Mouse (Mus musculus) hindbrain, embryonic 16.5 days (tissue): ENCODE results near the gene Larp1. TPM values are rescaled to one million over a fixed set of nuclear protein-coding genes. Genes with fewer than 3 reads are reported as not detected.
A peak's percentile ranks its signal among the peaks of the same experiment; 100 is the strongest.

Source experiments
- ATAC-seq: fragments of 200-750 bp; cut with Nextera tagmentation; 2 replicates; pipeline ENCODE4 v1.8.0; 2017; ENCODE audit warnings: moderate TSS enrichment, moderate library complexity
- H3K27ac ChIP-seq: fragments of 300-500 bp; sonication (generic); 2 replicates; pipeline ENCODE4 v1.5.1; 2014; ENCODE audit warnings: low read depth, mild to moderate bottlenecking, control low read depth, low read length, moderate library complexity
- H3K27me3 ChIP-seq: fragments of 300-500 bp; sonication (generic); replicated peaks from 2 replicates; pipeline ENCODE4 v1.6.1; 2014; ENCODE audit warnings: low read length; ENCODE audit not compliant: control insufficient read depth, insufficient read depth
- H3K36me3 ChIP-seq: fragments of 300-500 bp; sonication (generic); 2 replicates; pipeline ENCODE4 v1.6.1; 2014; ENCODE audit warnings: mild to moderate bottlenecking, low read length, moderate library complexity, mixed read lengths; ENCODE audit not compliant: control insufficient read depth, insufficient read depth
- H3K4me1 ChIP-seq: fragments of 300-500 bp; sonication (generic); 2 replicates; pipeline ENCODE4 v1.6.1; 2014; ENCODE audit warnings: low read depth, low read length; ENCODE audit not compliant: control insufficient read depth, insufficient read depth
- H3K4me2 ChIP-seq: fragments of 300-500 bp; sonication (generic); 2 replicates; pipeline ENCODE4 v1.6.1; 2014; ENCODE audit warnings: mild to moderate bottlenecking, low read length, control low read depth, moderate library complexity
- H3K4me3 ChIP-seq: fragments of 300-500 bp; sonication (generic); 2 replicates; pipeline ENCODE4 v1.5.1; 2014; ENCODE audit warnings: mild to moderate bottlenecking, low read length, control low read depth, moderate library complexity
- H3K9ac ChIP-seq: fragments of 300-500 bp; sonication (generic); 2 replicates; pipeline ENCODE4 v1.6.1; 2014; ENCODE audit warnings: low read depth, mild to moderate bottlenecking, control low read depth, low read length, moderate library complexity
- H3K9me3 ChIP-seq: fragments of 300-500 bp; sonication (generic); 2 replicates; pipeline ENCODE4 v1.6.1; 2014; ENCODE audit warnings: mild to moderate bottlenecking, low read length, moderate library complexity; ENCODE audit not compliant: control insufficient read depth
- WGBS: fragments of 180-500 bp; shearing (Covaris S2); extraction: QIAGEN DNeasy Blood & Tissue Kit; methylation state at CpG from one replicate; pipeline ENCODE4 v1.1.7; 2014; 5-methylcytosine and 5-hydroxymethylcytosine counted together
- polyA plus RNA-seq: library from polyadenylated mRNA; unstranded; fragments of >200 nt; fragmentation: Nextera tagmentation; extraction: Ambion mirVana; gene quantifications from 2 replicates; pipeline ENCODE4 v1.2.1, GENCODE M21; 2015

Larp1 gene
- polyA plus RNA-seq, result 17.3 and 18.0 TPM in 2 replicates

DNA sequence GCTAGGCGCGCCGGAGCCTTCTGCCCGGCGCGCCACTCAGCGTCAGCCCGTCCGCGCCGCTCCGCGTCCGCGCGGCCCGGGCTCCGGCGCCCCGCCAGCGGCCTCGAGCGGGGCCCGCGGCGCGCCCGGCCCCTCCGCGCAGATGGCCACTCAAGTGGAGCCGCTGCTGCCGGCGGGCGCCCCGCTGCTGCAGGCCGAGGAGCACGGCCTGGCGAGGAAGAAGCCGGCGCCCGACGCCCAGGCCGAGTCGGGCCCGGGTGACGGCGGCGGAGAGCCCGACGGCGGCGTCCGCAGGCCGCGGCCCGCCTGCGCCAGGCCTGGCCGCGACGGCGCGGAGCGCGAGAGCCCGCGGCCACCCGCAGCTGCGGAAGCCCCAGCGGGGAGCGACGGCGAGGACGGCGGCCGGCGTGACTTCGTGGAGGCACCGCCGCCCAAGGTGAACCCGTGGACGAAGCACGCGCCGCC lies at the start of gene Larp1:
Larp1 (plus strand) TSS at position 14 of the 465 bp plus-strand sequence.
- peak within 1 kb of the TSS; percentile 91 for H3K27ac ChIP-seq
- H3K27me3 ChIP-seq, result no peaks in the 10 kb centered on the region
- no peaks in the 10 kb centered on the region for H3K36me3 ChIP-seq
- 0% methylated on average over 41 of the region's 84 CpGs for WGBS
- H3K4me3 ChIP-seq, result peak within 1 kb of the TSS; percentile 98
- H3K4me1 ChIP-seq, result peaks cover 25% of the 10 kb centered on the region
- H3K9ac ChIP-seq, result peak within 1 kb of the TSS; percentile 88
- H3K4me2 ChIP-seq, result peak within 1 kb of the TSS; percentile 89
- H3K9me3 ChIP-seq, result no peaks in the 10 kb centered on the region
- ATAC-seq, result no peak

- Histone ChIP-seq H3K9me3 (no peaks in the 10 kb centered on the region), H3K27ac (no peak overlapping the region), H3K4me3 (no peak overlapping the region), H3K4me2 (no peak overlapping the region), H3K36me3 (no peaks in the 10 kb centered on the region), H3K9ac (no peak overlapping the region), H3K4me1 (peaks cover 6% of the 10 kb centered on the region), H3K27me3 (no peaks in the 10 kb centered on the region)
- 78% methylated on average over 2 of the region's 2 CpGs for WGBS
- ATAC-seq, result no peak
Measured at GRCm38 (mm10) chr11:57959924-57960323, 48.9 kb upstream of the Larp1 start.

DNA sequence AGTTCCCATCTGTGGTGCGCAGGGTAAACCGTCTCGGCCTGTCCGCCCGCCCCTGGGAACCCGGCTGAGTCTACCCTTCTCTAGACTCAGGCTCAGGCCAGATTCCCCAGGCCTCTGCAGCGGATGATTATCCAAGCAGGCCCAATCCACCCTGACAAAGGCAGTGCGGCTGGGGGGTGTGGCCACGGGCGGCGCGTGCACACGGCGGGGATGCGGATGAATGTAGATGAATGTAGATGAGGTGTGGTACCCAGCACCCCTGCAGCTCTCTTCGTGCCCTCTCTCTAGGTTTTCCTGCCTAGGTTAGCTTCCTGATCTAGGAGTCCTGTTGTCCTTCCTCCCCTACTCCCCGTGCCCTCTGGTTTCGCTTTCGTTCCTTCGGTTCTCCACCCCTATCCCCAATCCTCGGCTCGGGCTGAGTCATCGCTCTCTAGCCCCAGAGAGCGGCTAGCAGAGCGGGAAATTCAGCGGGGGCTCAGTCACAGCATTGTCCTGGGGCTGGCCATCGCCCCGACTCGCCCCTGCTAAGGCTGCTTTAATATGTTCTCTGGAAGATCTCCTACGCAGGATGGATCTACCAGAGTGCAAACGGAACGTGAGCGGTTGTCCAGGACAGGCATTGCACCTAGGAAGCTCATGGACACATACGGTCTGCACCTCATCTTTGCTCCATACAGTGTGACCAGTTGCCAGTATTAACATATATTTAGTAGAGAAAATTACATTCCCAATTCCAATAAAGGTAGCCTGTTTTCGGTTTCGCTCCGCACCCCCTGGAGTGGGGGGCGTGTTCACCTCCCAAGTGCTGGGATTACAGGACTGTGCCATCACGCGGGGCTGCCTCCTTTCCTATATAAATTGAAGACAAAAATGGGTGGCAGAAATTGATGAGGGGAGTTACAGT lies 46.2 kb upstream of the Larp1 start:
- under 1% methylated on average over 40 of the region's 40 CpGs for WGBS
- peaks cover 6% of the 10 kb centered on the region for H3K4me1 ChIP-seq
- peak overlapping the region; percentile 87 for H3K9ac ChIP-seq
- no peaks in the 10 kb centered on the region for H3K36me3 ChIP-seq
- peak overlapping the region; percentile 89 for H3K4me2 ChIP-seq
- no peaks in the 10 kb centered on the region for H3K27me3 ChIP-seq
- peak; percentile 95 for ATAC-seq
- H3K4me3 ChIP-seq, result peak overlapping the region; percentile 63
- H3K27ac ChIP-seq, result peak overlapping the region; percentile 92
- H3K9me3 ChIP-seq, result no peaks in the 10 kb centered on the region

- no peaks in the 10 kb centered on the region for H3K9me3 ChIP-seq
- H3K36me3 ChIP-seq, result no peaks in the 10 kb centered on the region
- 32% methylated on average over 9 of the region's 9 CpGs for WGBS
- peak overlapping the region; percentile 63 for H3K4me3 ChIP-seq
- ATAC-seq, result no peak
- H3K4me2 ChIP-seq, result peak overlapping the region; percentile 89
- peak overlapping the region; percentile 87 for H3K9ac ChIP-seq
- H3K27me3 ChIP-seq, result no peaks in the 10 kb centered on the region
- peak overlapping the region; percentile 92 for H3K27ac ChIP-seq
- peaks cover 6% of the 10 kb centered on the region for H3K4me1 ChIP-seq
Measured at GRCm38 (mm10) chr11:57963291-57963870, 45.5 kb upstream of the Larp1 start.

- no peak for ATAC-seq
- 60% methylated on average over 7 of the region's 7 CpGs for WGBS
Measured at GRCm38 (mm10) chr11:57966630-57967029, 42.2 kb upstream of the Larp1 start.

GRCm38 (mm10) chr11:57968301-57968700 lies 40.6 kb upstream of the Larp1 start:
- Histone ChIP-seq H3K4me1 (peaks cover under 1% of the 10 kb centered on the region; the same call in 1 of the 2 replicates), H3K9ac (no peak overlapping the region), H3K27me3 (no peaks in the 10 kb centered on the region), H3K36me3 (no peaks in the 10 kb centered on the region), H3K9me3 (no peaks in the 10 kb centered on the region), H3K4me3 (no peak overlapping the region), H3K4me2 (no peak overlapping the region), H3K27ac (no peak overlapping the region)
- WGBS, result 69% methylated on average over 5 of the region's 5 CpGs
- ATAC-seq, result no peak

More at GRCm38 (mm10) chr11:57966630-57967029, 42.2 kb upstream of the Larp1 start:
- Histone ChIP-seq H3K4me2 (no peak overlapping the region), H3K27me3 (no peaks in the 10 kb centered on the region), H3K36me3 (no peaks in the 10 kb centered on the region), H3K27ac (no peak overlapping the region), H3K9ac (no peak overlapping the region), H3K4me1 (peaks cover 6% of the 10 kb centered on the region), H3K4me3 (no peak overlapping the region), H3K9me3 (no peaks in the 10 kb centered on the region)

GRCm38 (mm10) chr11:57970541-57970940 lies 38.3 kb upstream of the Larp1 start:
- Histone ChIP-seq H3K9ac (no peak overlapping the region), H3K4me1 (no peaks in the 10 kb centered on the region), H3K27ac (no peak overlapping the region), H3K9me3 (no peaks in the 10 kb centered on the region), H3K4me2 (no peak overlapping the region), H3K4me3 (no peak overlapping the region), H3K36me3 (no peaks in the 10 kb centered on the region), H3K27me3 (no peaks in the 10 kb centered on the region)
- 31% methylated on average over 5 of the region's 5 CpGs for WGBS
- no peak for ATAC-seq

GRCm38 (mm10) chr11:57973001-57973912 lies 35.6 kb upstream of the Larp1 start:
- no peaks in the 10 kb centered on the region for H3K36me3 ChIP-seq
- WGBS, result 74% methylated on average over 13 of the region's 13 CpGs
- H3K4me2 ChIP-seq, result no peak overlapping the region
- no peak for ATAC-seq
- H3K9me3 ChIP-seq, result no peaks in the 10 kb centered on the region
- H3K4me1 ChIP-seq, result no peaks in the 10 kb centered on the region
- no peaks in the 10 kb centered on the region for H3K27me3 ChIP-seq
- H3K4me3 ChIP-seq, result no peak overlapping the region
- no peak overlapping the region for H3K9ac ChIP-seq
- H3K27ac ChIP-seq, result no peak overlapping the region
